Mouse (Mus musculus) cerebellum, adult 2 months (tissue): Measurements from ENCODE around the gene Eed. TPM values are rescaled to one million over a fixed set of nuclear protein-coding genes. Genes with fewer than 3 reads are reported as not detected.
A peak's percentile ranks its signal among the peaks of the same experiment; 100 is the strongest.

Experiments
- DNase-seq, 2 experiments: peaks; one replicate each; pipeline ENCODE4 v3.0.0; 2021
- H3K27ac ChIP-seq: fragments of 200-500 bp; 2 replicates; pipeline ENCODE4 v1.5.1; 2012; ENCODE audit warnings: low read length, control low read depth, inconsistent platforms; ENCODE audit not compliant: insufficient read depth
- H3K27me3 ChIP-seq: fragments of 200-500 bp; 2 replicates; pipeline ENCODE4 v1.6.1; 2012; ENCODE audit warnings: inconsistent platforms, mild to moderate bottlenecking, low read length, moderate library complexity; ENCODE audit not compliant: control insufficient read depth, insufficient read depth
- H3K4me1 ChIP-seq: fragments of 200-500 bp; 2 replicates; pipeline ENCODE4 v1.6.1; 2011; ENCODE audit warnings: low read length; ENCODE audit not compliant: control insufficient read depth, insufficient read depth
- H3K4me3 ChIP-seq: fragments of 200-500 bp; replicated peaks from 2 replicates; pipeline ENCODE3; 2011; ENCODE audit warnings: mild to moderate bottlenecking, low read depth, low read length, control low read depth; ENCODE audit not compliant: insufficient read depth
- CTCF ChIP-seq: fragments of 200-500 bp; IDR thresholded peaks from 2 replicates; pipeline ENCODE4 v1.5.1; 2011; ENCODE audit warnings: low read depth, mild to moderate bottlenecking, control low read depth, low read length, moderate library complexity, borderline replicate concordance; ENCODE audit not compliant: insufficient read depth
- POLR2A ChIP-seq: fragments of 200-500 bp; IDR thresholded peaks from 2 replicates; pipeline ENCODE4 v1.6.1; 2011; ENCODE audit warnings: low read length, control low read depth, borderline replicate concordance; ENCODE audit not compliant: insufficient read depth
- WGBS: fragments of 180-500 bp; shearing (Covaris S2); methylation state at CpG from one replicate; pipeline ENCODE4 v1.1.7; 2018; 5-methylcytosine and 5-hydroxymethylcytosine counted together
- polyA plus RNA-seq: library from polyadenylated mRNA; depleted of rRNA; stranded (reverse); fragments of >200 nt; gene quantifications from 2 replicates; pipeline ENCODE4 v1.2.3, GENCODE M21; 2012

Gene Eed
- polyA plus RNA-seq, 1 experiment: 48.2 TPM

- H3K4me3 ChIP-seq: peak within 1 kb of the TSS; percentile 73
- H3K27ac ChIP-seq: 0 out of 2 replicates have a peak within 1 kb of the TSS, but pooled peaks have one; percentile 2
- peaks cover 3% of the 10 kb centered on the region; the same call in 1 of the 2 replicates for H3K4me1 ChIP-seq
- H3K27me3 ChIP-seq: no peaks in the 10 kb centered on the region
- WGBS: under 1% methylated on average over 45 of the region's 45 CpGs
- peak; percentile 89 to 95 for DNase-seq
- TF ChIP-seq POLR2A: peak; percentile 51; the same call in 1 of the 2 replicates
- no peak for TF ChIP-seq CTCF
Measured at GRCm38 (mm10) chr7:89940571-89941463, 40.0 kb downstream of the Eed start, which contains the start of gene Hikeshi. TSS of gene Hikeshi (minus strand) at chr7:89941204.

- TF ChIP-seq CTCF (no peak), POLR2A (no peak)
- peaks cover 3% of the 10 kb centered on the region; the same call in 1 of the 2 replicates for H3K4me1 ChIP-seq
- no peak overlapping the region for H3K27ac ChIP-seq
- 32% methylated on average over 15 of the region's 15 CpGs for WGBS
- no peaks in the 10 kb centered on the region for H3K27me3 ChIP-seq
- H3K4me3 ChIP-seq: peak overlapping the region; percentile 49
- no peak for DNase-seq
Measured at GRCm38 (mm10) chr7:89939497-89940353, 41.1 kb downstream of the Eed start.

GRCm38 (mm10) chr7:89923441-89924180 is 57.2 kb downstream of the Eed start:
- WGBS: 16% methylated on average over 15 of the region's 15 CpGs
- Histone ChIP-seq H3K4me1 (peaks cover 5% of the 10 kb centered on the region; the same call in 1 of the 2 replicates), H3K4me3 (peak overlapping the region; percentile 8), H3K27ac (no peak overlapping the region), H3K27me3 (no peaks in the 10 kb centered on the region)
- TF ChIP-seq CTCF (no peak), POLR2A (no peak)
- DNase-seq: peak; percentile 80 to 91

DNA sequence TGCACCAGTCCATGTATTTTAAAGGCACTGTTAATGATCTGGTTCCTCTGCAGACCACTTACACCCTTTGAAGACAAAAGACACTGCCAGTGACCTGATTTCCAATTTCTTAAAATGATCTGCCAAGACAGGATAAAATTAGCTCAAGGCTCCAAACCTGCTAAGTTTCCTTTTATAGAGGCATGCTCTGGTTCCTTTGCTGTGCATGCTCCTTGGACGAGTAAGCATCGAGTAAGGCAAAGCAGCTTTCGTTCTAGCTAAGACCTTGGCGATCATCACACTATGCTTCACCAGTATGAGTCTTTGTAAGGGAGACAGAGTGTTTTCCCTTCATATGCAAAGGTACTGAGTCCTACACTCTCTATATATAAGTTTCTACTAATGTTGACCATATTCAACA is 63.0 kb downstream of the Eed start:
- TF ChIP-seq CTCF (no peak), POLR2A (no peak)
- no peaks in the 10 kb centered on the region for H3K27me3 ChIP-seq
- H3K4me3 ChIP-seq: no peak overlapping the region
- 14% methylated on average over 4 of the region's 4 CpGs for WGBS
- peaks cover 11% of the 10 kb centered on the region; the same call in 1 of the 2 replicates for H3K4me1 ChIP-seq
- peak in 1 of 2 experiments; percentile 28 for DNase-seq
- H3K27ac ChIP-seq: no peak overlapping the region

- TF ChIP-seq POLR2A (no peak), CTCF (no peak)
- Histone ChIP-seq H3K27ac (peak overlapping the region; percentile 56; the same call in 1 of the 2 replicates), H3K4me3 (no peak overlapping the region), H3K27me3 (no peaks in the 10 kb centered on the region), H3K4me1 (peaks cover 11% of the 10 kb centered on the region; the same call in 1 of the 2 replicates)
- WGBS: 34% methylated on average over 5 of the region's 5 CpGs
- DNase-seq: peak in 1 of 2 experiments; percentile 54
Measured at GRCm38 (mm10) chr7:89916711-89917110, 64.1 kb downstream of the Eed start.

- H3K4me3 ChIP-seq: no peak overlapping the region
- no peak overlapping the region for H3K27ac ChIP-seq
- 80% methylated on average over 3 of the region's 3 CpGs for WGBS
- no peaks in the 10 kb centered on the region for H3K27me3 ChIP-seq
- TF ChIP-seq POLR2A: no peak
- no peak for TF ChIP-seq CTCF
- DNase-seq: no peak
- peaks cover 11% of the 10 kb centered on the region; the same call in 1 of the 2 replicates for H3K4me1 ChIP-seq
Measured at GRCm38 (mm10) chr7:89913432-89914158, 67.2 kb downstream of the Eed start.

DNA sequence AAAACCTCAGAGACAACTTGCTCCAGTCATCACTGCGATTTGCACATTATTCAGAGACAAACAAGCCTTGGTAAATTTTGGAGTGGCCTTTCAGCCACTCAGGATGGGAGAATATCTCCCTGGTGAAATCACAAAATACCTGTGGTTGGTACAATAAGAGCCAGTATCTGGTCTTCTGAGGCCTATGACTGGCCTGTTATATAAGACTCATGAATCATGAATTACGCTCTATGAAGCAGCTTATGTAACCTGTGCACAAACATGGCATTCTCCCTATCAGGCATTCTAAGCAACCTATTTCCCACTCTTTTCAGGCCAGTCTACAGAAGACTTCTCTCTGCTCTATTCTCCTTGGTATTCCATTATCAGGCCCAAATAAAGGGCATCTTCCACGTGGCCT is 68.4 kb downstream of the Eed start:
- H3K4me1 ChIP-seq: peaks cover 6% of the 10 kb centered on the region; the same call in 1 of the 2 replicates
- no peak for TF ChIP-seq CTCF
- TF ChIP-seq POLR2A: no peak
- DNase-seq: no peak
- 92% methylated on average over 3 of the region's 3 CpGs for WGBS
- H3K27me3 ChIP-seq: no peaks in the 10 kb centered on the region
- H3K4me3 ChIP-seq: no peak overlapping the region
- no peak overlapping the region for H3K27ac ChIP-seq
